Mouse (Mus musculus) CH12.LX (cell line): ENCODE measurements at regions not wholly inside any gene's neighbourhood (a gene's known extent, or its start where the extent isn't known, plus 50 kb on each side); places are given as distances from the start of the nearest gene placed in this dataset.

Experiments
- DNase-seq: peaks from one replicate; pipeline ENCODE4 v3.0.0-alpha.2; 2013; ENCODE audit errors: extremely low read depth
- H3K27ac ChIP-seq: 2 replicates; pipeline ENCODE4 v1.5.1; 2012; ENCODE audit warnings: low read depth, mild to moderate bottlenecking, control low read depth, moderate library complexity; ENCODE audit not compliant: insufficient read depth
- H3K27me3 ChIP-seq: replicated peaks from 2 replicates; pipeline ENCODE3; 2012; ENCODE audit warnings: inconsistent platforms
- H3K36me3 ChIP-seq, 2 experiments: replicated peaks in 1 of 2; 2 replicates each; pipeline versions ENCODE3 to v1.6.1; 2012; ENCODE audit warnings: inconsistent platforms in 1 of 2, low read length in 1 of 2, mild to moderate bottlenecking in 1 of 2, mixed read lengths in 1 of 2, moderate library complexity in 1 of 2; ENCODE audit not compliant: control insufficient read depth in 1 of 2, insufficient read depth in 1 of 2
- H3K4me1 ChIP-seq, 2 experiments: 2 replicates each; pipeline ENCODE4 v1.6.1; 2012; ENCODE audit warnings: inconsistent platforms in 1 of 2, moderate library complexity in 1 of 2; ENCODE audit not compliant: insufficient read depth in 2 of 2, control insufficient read depth in 1 of 2
- H3K4me2 ChIP-seq: 2 replicates; pipeline ENCODE4 v1.6.1; 2012; ENCODE audit warnings: low read depth, mild to moderate bottlenecking, control low read depth; ENCODE audit not compliant: poor library complexity, insufficient read depth, severe bottlenecking
- H3K4me3 ChIP-seq, 3 experiments: fragments of 150-350 bp in 1 of 3; sonication (generic) in 1 of 3; replicated peaks in 1 of 3; 2 replicates each; pipeline versions ENCODE3 to v1.5.1; 2011 to 2012; ENCODE audit warnings: low read depth in 2 of 3, low read length in 2 of 3, mild to moderate bottlenecking in 2 of 3, moderate library complexity in 2 of 3, control low read depth in 1 of 3, improper control_type of control experiment in 1 of 3, inconsistent platforms in 1 of 3, mixed read lengths in 1 of 3; ENCODE audit not compliant: poor library complexity in 1 of 3
- H3K79me2 ChIP-seq: replicated peaks from 2 replicates; pipeline ENCODE4 v1.6.1; 2012; ENCODE audit warnings: mild to moderate bottlenecking, moderate library complexity; ENCODE audit not compliant: control insufficient read depth, poor library complexity, insufficient read depth, severe bottlenecking; ENCODE audit errors: extremely low read depth
- H3K9ac ChIP-seq: 2 replicates; pipeline ENCODE4 v1.6.1; 2012; ENCODE audit warnings: low read depth, mild to moderate bottlenecking, control low read depth, moderate library complexity; ENCODE audit not compliant: insufficient read depth
- H3K9me3 ChIP-seq: replicated peaks from 2 replicates; pipeline ENCODE3; 2012; ENCODE audit warnings: low read length, inconsistent platforms, mixed read lengths
- BHLHE40 ChIP-seq: IDR thresholded peaks from 2 replicates; pipeline ENCODE4 v1.6.1; 2011; ENCODE audit warnings: mild to moderate bottlenecking, low read depth, low read length, improper control_type of control experiment
- CHD2 ChIP-seq: IDR thresholded peaks from 2 replicates; pipeline ENCODE4 v1.6.1; 2011; ENCODE audit warnings: low read length, improper control_type of control experiment
- ELF1 ChIP-seq: IDR thresholded peaks from 2 replicates; pipeline ENCODE4 v1.6.1; 2014; ENCODE audit warnings: low read depth, mild to moderate bottlenecking, inconsistent platforms, low read length, improper control_type of control experiment
- GABPA ChIP-seq: IDR thresholded peaks from 2 replicates; pipeline ENCODE4 v1.6.1; 2012; ENCODE audit warnings: low read depth, low read length, improper control_type of control experiment, inconsistent platforms; ENCODE audit not compliant: insufficient replicate concordance
- JUND ChIP-seq: conservative IDR thresholded peaks from 2 replicates; pipeline ENCODE4 v1.6.1; 2011; ENCODE audit warnings: low read depth, low read length, improper control_type of control experiment
- KAT2A ChIP-seq: IDR thresholded peaks from 2 replicates; pipeline ENCODE4 v1.6.1; 2012; ENCODE audit warnings: low read length, improper control_type of control experiment, inconsistent platforms; ENCODE audit not compliant: insufficient replicate concordance
- MAFK ChIP-seq: IDR thresholded peaks from 2 replicates; pipeline ENCODE4 v1.6.1; 2011; ENCODE audit warnings: low read length, improper control_type of control experiment; ENCODE audit not compliant: insufficient replicate concordance
- MEF2A ChIP-seq: IDR thresholded peaks from 2 replicates; pipeline ENCODE4 v1.6.1; 2014; ENCODE audit warnings: low read depth, mild to moderate bottlenecking, inconsistent platforms, low read length, improper control_type of control experiment, borderline replicate concordance
- NRF1 ChIP-seq: IDR thresholded peaks from 2 replicates; pipeline ENCODE4 v1.6.1; 2014; ENCODE audit warnings: low read depth, mild to moderate bottlenecking, inconsistent platforms, low read length, improper control_type of control experiment, moderate library complexity
- PAX5 ChIP-seq: IDR thresholded peaks from 2 replicates; pipeline ENCODE4 v1.6.1; 2012; ENCODE audit warnings: low read length, inconsistent platforms, mixed read lengths
- SIN3A ChIP-seq: IDR thresholded peaks from 2 replicates; pipeline ENCODE4 v1.6.1; 2012; ENCODE audit warnings: low read length, improper control_type of control experiment, inconsistent platforms
- TCF12 ChIP-seq: IDR thresholded peaks from 2 replicates; pipeline ENCODE4 v1.6.1; 2014; ENCODE audit warnings: low read depth, mild to moderate bottlenecking, inconsistent platforms, low read length, improper control_type of control experiment
- UBTF ChIP-seq: IDR thresholded peaks from 2 replicates; pipeline ENCODE4 v1.6.1; 2012; ENCODE audit warnings: low read depth, mild to moderate bottlenecking, inconsistent platforms, low read length, improper control_type of control experiment, moderate library complexity
- USF1 ChIP-seq: IDR thresholded peaks from 2 replicates; pipeline ENCODE4 v1.6.1; 2014; ENCODE audit warnings: low read depth, mild to moderate bottlenecking, inconsistent platforms, low read length, improper control_type of control experiment
- ZKSCAN1 ChIP-seq: IDR thresholded peaks from 2 replicates; pipeline ENCODE4 v1.6.1; 2012; ENCODE audit warnings: low read depth, inconsistent platforms, low read length, improper control_type of control experiment, borderline replicate concordance
- ZMIZ1 ChIP-seq: IDR thresholded peaks from 2 replicates; pipeline ENCODE4 v1.6.1; 2012; ENCODE audit warnings: low read depth, mild to moderate bottlenecking, inconsistent platforms, low read length, improper control_type of control experiment
- ZNF384 ChIP-seq: IDR thresholded peaks from 2 replicates; pipeline ENCODE4 v1.6.1; 2012; ENCODE audit warnings: low read depth, low read length, improper control_type of control experiment, inconsistent platforms
- dilution Hi-C: fragments of 300-500 bp; cut with MboI; formaldehyde crosslinking; loops from 2 replicates; pipeline ENCODE4 v1.14.3; 2020; ENCODE audit warnings: low sequenced_read_pairs; ENCODE audit not compliant: extremely low pct_unique_long_range_greater_than_20kb, extremely low pct_ligation_motif_present
- in situ Hi-C: fragments of 300-500 bp; cut with MboI; formaldehyde crosslinking; loops from 3 replicates; pipeline ENCODE4 v1.14.3; 2019; ENCODE audit warnings: low sequenced_read_pairs, low pct_ligation_motif_present, low pct_unique_long_range_greater_than_20kb, mixed read lengths

DNA sequence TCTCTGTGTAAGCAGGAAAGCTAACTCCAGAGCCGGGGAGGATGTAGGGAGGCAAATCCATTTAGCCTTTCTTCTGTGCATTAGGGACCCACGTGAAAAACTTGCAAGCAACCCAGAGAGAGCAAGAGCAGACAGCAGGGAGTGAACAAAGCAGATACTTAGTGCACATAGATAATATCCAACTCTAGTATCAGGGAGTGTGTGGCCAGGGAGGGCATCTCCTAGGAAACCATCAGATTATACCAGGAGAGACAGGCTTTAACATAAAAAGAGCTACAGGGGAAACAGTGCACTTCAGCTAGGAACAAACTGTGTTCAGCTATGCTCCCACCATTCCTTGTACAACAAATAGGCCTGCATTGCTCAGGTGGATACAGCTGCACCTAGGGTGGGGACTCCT lies 230.7 kb upstream of the Apob start:
- DNase-seq = no peak
- dilution Hi-C loops = no loop called here
- no peaks in the 10 kb centered on the region for H3K36me3 ChIP-seq
- H3K4me1 ChIP-seq = no peaks in the 10 kb centered on the region
- TF ChIP-seq TCF12 (no peak), UBTF (no peak), GABPA (no peak), ZNF384 (no peak), MAFK (no peak), BHLHE40 (no peak), PAX5 (no peak), ELF1 (no peak), NRF1 (no peak), SIN3A (no peak), JUND (no peak), USF1 (no peak), KAT2A (no peak), ZMIZ1 (no peak)
- H3K27ac ChIP-seq = no peak overlapping the region
- in situ Hi-C loops = no loop called here
- no peak overlapping the region for H3K9ac ChIP-seq
- H3K4me2 ChIP-seq = no peak overlapping the region
- no peaks in the 10 kb centered on the region for H3K9me3 ChIP-seq
- no peaks in the 10 kb centered on the region for H3K79me2 ChIP-seq
- H3K27me3 ChIP-seq = no peaks in the 10 kb centered on the region
- H3K4me3 ChIP-seq = no peak overlapping the region

DNA sequence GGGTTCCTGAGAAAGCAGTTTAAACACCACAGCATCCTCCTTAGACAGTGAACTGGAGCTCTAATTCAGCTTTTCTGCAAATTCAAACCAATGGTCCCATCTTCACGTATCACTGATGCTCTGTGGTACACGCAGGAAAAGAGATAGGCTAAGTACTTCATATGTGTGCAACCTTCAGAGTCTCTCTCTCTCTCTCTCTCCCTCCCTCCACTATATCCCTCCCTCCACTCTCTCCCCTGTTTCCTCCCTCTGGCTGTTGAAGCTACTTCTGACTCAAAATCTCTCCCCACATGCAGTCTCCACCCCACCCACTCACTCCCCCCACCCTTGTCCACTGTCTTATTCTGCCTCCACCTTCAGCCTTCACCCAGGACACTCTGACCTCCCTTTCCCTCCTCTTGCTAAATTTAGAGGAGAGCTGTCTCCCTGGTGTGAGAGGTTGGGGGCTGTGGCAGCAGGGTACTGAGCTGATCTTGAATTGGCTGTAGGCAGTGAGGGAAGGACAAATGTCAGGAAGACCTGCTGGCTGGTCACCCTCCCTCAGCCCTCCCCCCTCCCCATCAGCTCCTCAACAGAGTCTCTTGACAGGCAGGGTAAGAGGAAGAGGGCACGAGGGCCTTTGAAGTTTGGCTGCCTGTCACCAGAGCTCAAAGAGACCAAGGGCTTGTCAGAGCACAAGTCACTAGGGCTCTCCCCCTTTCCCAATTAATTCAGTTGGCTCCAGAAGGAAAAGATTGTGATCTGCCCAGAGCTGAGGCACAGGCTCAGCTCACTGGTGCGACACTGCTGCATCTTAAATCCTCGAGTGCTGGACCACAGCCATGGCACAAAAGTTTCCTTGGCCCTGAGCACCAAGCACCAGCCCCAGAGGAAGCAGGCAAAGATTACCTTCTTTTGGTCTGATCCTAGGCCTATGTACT lies 227.9 kb upstream of the Apob start:
- no peak for TF ChIP-seq CHD2
- TF ChIP-seq ZKSCAN1 = no peak
- TF ChIP-seq MEF2A = no peak
- TF ChIP-seq, all 38 proteins: peak for 0
- Histone ChIP-seq H3K27ac (no peak overlapping the region), H3K9ac (no peak overlapping the region), H3K4me2 (no peak overlapping the region), H3K4me3 (no peak overlapping the region), H3K9me3 (no peaks in the 10 kb centered on the region), H3K79me2 (no peaks in the 10 kb centered on the region), H3K4me1 (no peaks in the 10 kb centered on the region), H3K36me3 (no peaks in the 10 kb centered on the region), H3K27me3 (no peaks in the 10 kb centered on the region)
- DNase-seq = no peak
- in situ Hi-C loops = no loop called here
- dilution Hi-C loops = no loop called here
